ENCODE assay signal across 8 mouse cellular contexts in the genomic region with DNA sequence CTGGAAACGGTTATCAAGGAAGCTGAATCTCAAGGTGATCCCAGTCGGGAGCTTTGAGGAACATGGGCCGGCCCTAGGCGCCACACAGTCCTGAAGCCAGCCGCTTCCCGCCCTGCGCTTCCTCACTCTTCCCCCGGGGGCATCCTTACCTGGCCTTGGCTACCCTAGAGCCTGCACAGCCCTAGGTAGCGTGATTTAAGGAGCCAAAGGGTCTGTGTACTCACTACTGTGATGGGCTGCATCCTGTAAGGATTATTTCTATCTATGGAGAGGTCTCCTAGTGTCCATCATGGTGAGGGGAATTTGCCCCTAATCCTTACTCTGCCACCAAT. TPM values are rescaled to one million over a fixed set of nuclear protein-coding genes. Genes with fewer than 3 reads are reported as not detected.
A peak's percentile ranks its signal among the peaks of the same experiment; 100 is the strongest.
DNase-seq lines count a peak whose midpoint lies in the region; ATAC-seq and TF ChIP-seq lines count a peak whose summit lies in the region.

No protein-coding gene starts in this region.

- H3K9ac ChIP-seq in limb, embryonic 11.5 days (ENCODE audit: low read length) = peak overlapping the region; percentile 86
- H3K9ac ChIP-seq in neural tube, embryonic 15.5 days (replicated peaks) = peak overlapping the region; percentile 88

- WGBS in spleen, adult 2 months = 1% methylated on average over 9 of the region's 9 CpGs
- 0% methylated on average over 9 of the region's 9 CpGs for WGBS in limb, embryonic 11.5 days
- under 1% methylated on average over 9 of the region's 9 CpGs for WGBS in neural tube, embryonic 15.5 days

- TF ChIP-seq POLR2A in spleen, adult 2 months (IDR thresholded peaks at IDR 0.05; ENCODE audit: low read depth, low read length) = no peak

- H3K9me3 ChIP-seq in limb, embryonic 11.5 days (ENCODE audit: control insufficient read depth, low read length) = no peaks in the 10 kb centered on the region
- H3K9me3 ChIP-seq in neural tube, embryonic 15.5 days (replicated peaks) = no peaks in the 10 kb centered on the region

- ATAC-seq in cerebellum, adult (ENCODE audit: insufficient number of reproducible peaks, low FRiP score, low TSS enrichment) = peak; percentile 90
- ATAC-seq in limb, embryonic 11.5 days (ENCODE audit: insufficient number of reproducible peaks, low FRiP score, low TSS enrichment, low read depth) = peak; percentile 97
- ATAC-seq in neural tube, embryonic 15.5 days (ENCODE audit: low FRiP score) = peak; percentile 95

- peak overlapping the region; percentile 51; the same call in 1 of the 2 replicates for H3K27ac ChIP-seq in spleen, adult 2 months (ENCODE audit: insufficient read depth, low read length)
- peak overlapping the region; percentile 42; the same call in 1 of the 2 replicates for H3K27ac ChIP-seq in limb, embryonic 11.5 days (replicated peaks; ENCODE audit: low read depth, low read length)
- H3K27ac ChIP-seq in neural tube, embryonic 15.5 days (replicated peaks) = peak overlapping the region; percentile 84

- no peaks in the 10 kb centered on the region for H3K36me3 ChIP-seq in spleen, adult 2 months (ENCODE audit: control insufficient read depth, insufficient read depth, low read length)
- no peaks in the 10 kb centered on the region for H3K36me3 ChIP-seq in limb, embryonic 11.5 days (ENCODE audit: control insufficient read depth, insufficient read depth, low read length)
- H3K36me3 ChIP-seq in neural tube, embryonic 15.5 days = 0 out of 2 replicates have a peak, but pooled peaks cover 3% of the 10 kb centered on the region

- peak overlapping the region; percentile 59 for H3K4me2 ChIP-seq in limb, embryonic 11.5 days (ENCODE audit: low read depth, severe bottlenecking)
- peak overlapping the region; percentile 71 for H3K4me2 ChIP-seq in neural tube, embryonic 15.5 days

- H3K27me3 ChIP-seq in spleen, adult 2 months (ENCODE audit: control insufficient read depth, insufficient read depth, low read length) = no peaks in the 10 kb centered on the region
- H3K27me3 ChIP-seq in limb, embryonic 11.5 days (ENCODE audit: control insufficient read depth, insufficient read depth, low read length) = no peaks in the 10 kb centered on the region
- H3K27me3 ChIP-seq in neural tube, embryonic 15.5 days (replicated peaks) = no peaks in the 10 kb centered on the region

- no peaks in the 10 kb centered on the region for H3K4me1 ChIP-seq in spleen, adult 2 months (ENCODE audit: control insufficient read depth, insufficient read depth, insufficient read length)
- no peaks in the 10 kb centered on the region for H3K4me1 ChIP-seq in limb, embryonic 11.5 days (ENCODE audit: control insufficient read depth, insufficient read depth, low read length)
- peaks cover 21% of the 10 kb centered on the region for H3K4me1 ChIP-seq in neural tube, embryonic 15.5 days

- TF ChIP-seq CTCF in spleen, adult 2 months (IDR thresholded peaks at IDR 0.05; ENCODE audit: extremely low read depth, insufficient read depth, insufficient read length, insufficient replicate concordance) = peak; percentile 25; the same call in 1 of the 2 replicates

- no peak for DNase-seq in cerebellum, adult 11 months
- DNase-seq in spleen, adult 2 months (ENCODE audit: low read depth in 1 of 2, low spot score in 2 of 2) = no peak
- no peak for DNase-seq in spleen, adult 18-20 months
- no peak for DNase-seq in limb, embryonic 11.5 days (ENCODE audit: low spot score)
- DNase-seq in cerebellum, adult 9-10 months = no peak
- no peak for DNase-seq in spleen, postnatal 36 days (ENCODE audit: low spot score in 2 of 2)

- peak overlapping the region; percentile 75 for H3K4me3 ChIP-seq in spleen, adult 2 months (ENCODE audit: extremely low read depth, insufficient read depth, insufficient read length)
- peak overlapping the region; percentile 68 for H3K4me3 ChIP-seq in limb, embryonic 11.5 days (ENCODE audit: low read depth, low read length)
- H3K4me3 ChIP-seq in neural tube, embryonic 15.5 days (replicated peaks) = peak overlapping the region; percentile 87

RNA-seq across cellular contexts. Expression of a gene that starts 0.4 kb away (rescaled TPM):
- 0.94 and 1.2 TPM in 2 replicates for polyA plus RNA-seq in spleen, adult 2 months (2012; rRNA removed)
- 12.6 and 14.4 TPM in 2 replicates for polyA plus RNA-seq in limb, embryonic 11.5 days (2014; fragmentation: Nextera tagmentation; extraction: Ambion mirVana)
- polyA plus RNA-seq in neural tube, embryonic 15.5 days (2015; fragmentation: Nextera tagmentation; extraction: Ambion mirVana) = 6.6 and 7.2 TPM in 2 replicates

RNA-seq across cellular contexts. Expression of a gene that starts 36.6 kb away (rescaled TPM):
- 12.9 and 13.6 TPM in 2 replicates for polyA plus RNA-seq in spleen, adult 2 months (2012; rRNA removed)
- polyA plus RNA-seq in limb, embryonic 11.5 days (2014; fragmentation: Nextera tagmentation; extraction: Ambion mirVana) = 40.1 and 46.8 TPM in 2 replicates
- polyA plus RNA-seq in neural tube, embryonic 15.5 days (2015; fragmentation: Nextera tagmentation; extraction: Ambion mirVana) = 17.8 and 19.3 TPM in 2 replicates
